Mouse (Mus musculus): ENCODE data around the gene Mtus2. TPM values are rescaled to one million over a fixed set of nuclear protein-coding genes. Genes with fewer than 3 reads are reported as not detected.

The Mtus2 gene
- total RNA-seq, 2 experiments from 2014 or later, result 0.30 TPM; not detected in 1

- no peak for ATAC-seq (replicated peaks; ENCODE audit: low FRiP score, poor library complexity, severe bottlenecking)
Observed at GRCm38 (mm10) chr5:148251847-148252246, 294.7 kb downstream of the Mtus2 start.

DNA sequence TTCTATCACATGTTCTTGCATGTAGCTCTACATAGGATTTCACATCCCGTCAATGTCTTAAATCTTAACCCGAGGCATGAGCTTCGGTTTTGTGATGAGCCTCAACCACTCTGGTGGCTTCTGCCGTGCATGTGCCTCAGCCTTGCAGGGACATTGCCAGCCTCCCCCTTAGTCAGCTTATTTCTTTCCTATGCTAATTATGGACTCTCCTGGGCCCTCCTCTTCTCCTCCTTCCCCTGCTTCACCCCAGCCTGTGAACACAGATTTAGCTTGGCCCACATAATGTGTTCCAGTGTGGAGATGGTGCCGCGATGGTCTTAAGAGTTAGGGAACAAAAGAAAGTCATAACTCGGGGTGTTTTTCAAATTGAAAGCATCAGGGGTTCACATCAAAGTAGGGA lies 304.9 kb downstream of the Mtus2 start:
- no peak for ATAC-seq (replicated peaks; ENCODE audit: low FRiP score, poor library complexity, severe bottlenecking)

DNA sequence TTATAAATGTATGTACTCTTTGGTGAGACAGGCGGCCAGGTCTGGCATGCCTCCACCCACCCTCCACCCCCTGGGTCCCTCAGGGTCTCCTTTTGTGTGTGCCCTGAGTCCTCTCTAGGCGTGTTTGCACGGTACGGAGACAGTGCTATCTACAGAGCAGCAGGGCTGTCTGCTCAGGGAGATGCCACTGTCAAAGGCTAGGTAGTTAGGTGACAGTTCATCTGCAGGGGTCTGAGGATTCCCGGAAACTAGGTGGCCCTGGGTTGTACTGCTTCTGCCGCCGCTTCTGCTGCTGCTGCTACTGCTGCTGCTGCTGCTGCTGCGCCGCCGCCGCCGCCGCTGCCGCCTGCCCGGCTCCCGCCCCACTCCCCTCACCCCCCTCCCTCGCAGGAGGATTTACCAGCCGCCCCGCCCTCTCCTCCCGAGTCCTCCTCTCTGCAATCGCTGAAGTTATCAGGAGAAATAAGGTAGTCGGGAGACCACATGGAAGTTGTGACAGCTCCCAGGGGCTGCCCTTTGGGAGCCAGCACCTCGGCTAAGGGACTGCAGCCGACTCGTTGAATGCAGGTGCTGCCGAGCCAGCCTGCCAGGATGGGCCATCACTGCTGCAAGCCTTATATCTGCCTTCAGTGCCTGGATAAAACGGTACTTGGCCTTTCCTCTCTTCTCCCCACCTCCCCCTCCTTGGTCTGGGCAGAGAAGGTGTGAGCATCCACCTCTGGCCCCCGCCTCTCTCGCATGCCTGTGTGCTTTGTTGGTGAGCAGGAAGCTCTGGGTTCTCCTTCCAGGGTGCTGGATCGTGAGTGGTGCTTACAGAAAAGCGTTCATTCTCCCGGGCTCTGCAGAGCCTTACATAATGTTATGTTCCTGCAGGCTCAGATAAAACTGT lies 307.9 kb downstream of the Mtus2 start:
- ATAC-seq (replicated peaks; ENCODE audit: low FRiP score, poor library complexity, severe bottlenecking), result no peak

- ATAC-seq (replicated peaks; ENCODE audit: low FRiP score, poor library complexity, severe bottlenecking), result no peak
Observed at GRCm38 (mm10) chr5:148266841-148267240, 309.7 kb downstream of the Mtus2 start.

- ATAC-seq (replicated peaks; ENCODE audit: low FRiP score, poor library complexity, severe bottlenecking), result no peak
Observed at GRCm38 (mm10) chr5:148267446-148267845, 310.3 kb downstream of the Mtus2 start.

- no peak for ATAC-seq (replicated peaks; ENCODE audit: low FRiP score, poor library complexity, severe bottlenecking)
Observed at GRCm38 (mm10) chr5:148272065-148272464, 314.9 kb downstream of the Mtus2 start.

GRCm38 (mm10) chr5:148272771-148273170 lies 315.7 kb downstream of the Mtus2 start:
- ATAC-seq (replicated peaks; ENCODE audit: low FRiP score, poor library complexity, severe bottlenecking), result no peak

- ATAC-seq (replicated peaks; ENCODE audit: low FRiP score, poor library complexity, severe bottlenecking), result no peak
Observed at GRCm38 (mm10) chr5:148278233-148278632, 321.1 kb downstream of the Mtus2 start.

DNA sequence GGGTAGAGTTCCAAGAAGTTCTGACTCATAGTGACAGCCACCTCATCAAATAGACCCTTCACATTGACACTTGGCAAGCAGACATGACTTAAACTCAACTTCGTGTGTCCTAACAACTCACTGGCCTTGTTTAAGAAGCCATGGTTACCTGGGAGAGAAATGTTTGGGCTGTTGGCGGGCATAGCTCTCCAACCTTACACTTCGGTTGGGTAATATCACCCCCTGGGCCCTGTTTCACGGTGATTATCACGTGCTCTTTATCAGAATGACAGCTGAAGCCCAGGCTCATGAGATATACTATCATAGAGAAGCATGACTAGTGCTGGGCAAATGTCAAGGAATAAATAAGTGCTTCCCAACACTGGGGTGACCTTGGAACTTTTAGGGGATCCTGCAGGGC lies 323.2 kb downstream of the Mtus2 start:
- no peak for ATAC-seq (replicated peaks; ENCODE audit: low FRiP score, poor library complexity, severe bottlenecking)

DNA sequence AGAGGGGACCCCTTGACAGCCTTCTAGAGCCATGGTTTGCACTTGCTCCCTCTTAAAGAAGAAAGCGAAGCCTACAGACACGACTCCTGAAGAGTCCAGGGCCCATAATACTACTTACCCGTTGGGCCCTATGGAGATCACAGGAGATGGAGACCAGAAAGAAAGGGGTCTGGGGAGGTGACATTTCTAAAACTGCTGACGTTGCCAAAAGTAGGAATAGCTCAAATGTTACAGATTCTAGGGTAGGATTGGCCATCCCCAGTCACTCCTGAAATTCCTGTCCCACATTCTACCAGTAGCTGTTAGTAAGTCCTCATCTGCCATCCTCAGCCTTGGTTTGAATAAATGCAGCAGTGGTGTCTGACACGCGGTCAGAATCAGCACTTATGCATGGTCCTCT lies 325.0 kb downstream of the Mtus2 start:
- ATAC-seq (replicated peaks; ENCODE audit: low FRiP score, poor library complexity, severe bottlenecking), result no peak

- no peak for ATAC-seq (replicated peaks; ENCODE audit: low FRiP score, poor library complexity, severe bottlenecking)
Observed at GRCm38 (mm10) chr5:148282631-148283030, 325.5 kb downstream of the Mtus2 start.

DNA sequence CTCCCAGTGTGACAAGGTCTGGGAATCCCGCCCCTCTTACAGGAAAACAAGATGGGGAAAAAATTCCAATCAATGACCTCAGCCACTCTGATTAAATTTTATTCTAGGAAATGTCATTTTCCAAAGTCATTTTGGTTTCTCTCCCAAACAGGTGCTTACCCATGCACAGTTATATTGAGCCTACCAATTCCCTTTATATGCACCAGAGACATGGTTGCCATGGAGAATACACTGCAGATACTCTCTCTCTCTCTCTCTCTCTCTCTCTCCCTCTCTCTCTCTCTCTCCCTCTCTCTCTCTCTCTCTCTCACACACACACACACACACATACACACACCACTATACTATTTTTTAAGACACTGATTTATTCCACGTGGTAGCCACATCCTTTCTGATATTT lies 326.1 kb downstream of the Mtus2 start:
- no peak for ATAC-seq (replicated peaks; ENCODE audit: low FRiP score, poor library complexity, severe bottlenecking)

DNA sequence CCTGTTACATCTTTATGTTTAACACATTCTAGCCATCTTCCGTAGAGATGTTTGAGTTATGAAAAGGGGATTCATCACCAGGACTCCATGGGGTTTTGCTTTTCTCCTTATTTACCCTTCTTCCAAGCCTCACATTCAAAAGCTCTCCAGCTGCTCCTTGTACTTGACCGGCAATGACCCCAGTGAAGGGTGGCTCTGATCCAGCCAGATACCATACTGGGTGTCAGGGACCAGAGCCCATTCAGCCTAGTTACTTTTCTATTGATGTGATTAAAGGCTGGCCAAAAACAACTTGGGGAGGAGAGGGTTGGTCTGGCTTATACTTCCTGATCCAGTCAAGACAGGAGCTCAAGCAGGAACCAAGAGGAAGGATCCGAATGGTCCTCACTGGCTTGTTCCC lies 326.5 kb downstream of the Mtus2 start:
- ATAC-seq (replicated peaks; ENCODE audit: low FRiP score, poor library complexity, severe bottlenecking), result no peak

DNA sequence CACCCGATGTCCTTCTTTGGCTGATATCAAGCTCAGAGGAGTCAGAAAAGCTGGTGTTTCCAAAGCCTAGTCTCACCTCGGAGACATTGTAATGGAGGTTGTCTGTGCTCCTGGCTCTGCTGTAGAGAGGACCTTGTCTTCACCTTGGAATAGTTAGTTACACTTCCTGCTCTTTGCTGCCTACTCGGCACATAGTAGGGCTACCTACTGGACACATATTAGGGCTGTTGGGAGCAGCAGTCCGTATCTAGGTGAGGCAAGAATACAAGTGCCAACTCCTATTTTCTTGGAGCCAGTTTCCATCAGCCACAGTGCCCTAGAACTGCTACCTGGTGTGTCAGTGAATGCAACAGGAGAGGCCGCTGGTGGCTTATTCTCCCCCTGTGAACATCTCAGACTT lies 330.4 kb downstream of the Mtus2 start:
- no peak for ATAC-seq (replicated peaks; ENCODE audit: low FRiP score, poor library complexity, severe bottlenecking)

GRCm38 (mm10) chr5:148288804-148289203 lies 331.7 kb downstream of the Mtus2 start:
- no peak for ATAC-seq (replicated peaks; ENCODE audit: low FRiP score, poor library complexity, severe bottlenecking)

- no peak for ATAC-seq (replicated peaks; ENCODE audit: low FRiP score, poor library complexity, severe bottlenecking)
Observed at GRCm38 (mm10) chr5:148289951-148290350, 332.8 kb downstream of the Mtus2 start.

- no peak for ATAC-seq (replicated peaks; ENCODE audit: low FRiP score, poor library complexity, severe bottlenecking)
Observed at GRCm38 (mm10) chr5:148292862-148293261, 335.7 kb downstream of the Mtus2 start.

GRCm38 (mm10) chr5:148293346-148293745 lies 336.2 kb downstream of the Mtus2 start:
- ATAC-seq (replicated peaks; ENCODE audit: low FRiP score, poor library complexity, severe bottlenecking), result no peak

- no peak for ATAC-seq (replicated peaks; ENCODE audit: low FRiP score, poor library complexity, severe bottlenecking)
Observed at GRCm38 (mm10) chr5:148302968-148303367, 345.8 kb downstream of the Mtus2 start.

- no peak for ATAC-seq (replicated peaks; ENCODE audit: low FRiP score, poor library complexity, severe bottlenecking)
Observed at GRCm38 (mm10) chr5:148304112-148304511, 347.0 kb downstream of the Mtus2 start.

DNA sequence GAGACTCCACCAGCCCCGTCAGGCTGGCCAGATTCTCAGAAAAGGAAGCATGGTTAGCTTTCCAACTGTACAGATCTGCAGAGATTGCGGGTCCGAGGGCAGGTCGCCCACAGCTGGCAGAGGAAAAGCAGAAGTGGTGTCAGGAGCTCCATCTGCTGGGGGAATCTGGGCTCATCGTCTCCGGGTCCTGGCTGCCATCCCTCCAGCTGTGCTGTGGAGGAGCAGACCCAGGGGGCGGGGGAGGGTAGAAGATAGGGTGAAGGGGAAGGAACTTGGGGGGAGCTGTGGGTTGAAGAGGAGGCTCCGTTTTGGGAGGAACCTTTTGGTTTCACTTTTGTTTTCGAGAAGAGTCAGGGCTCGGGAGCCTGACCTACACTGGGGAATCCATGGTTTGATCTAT lies 353.7 kb downstream of the Mtus2 start:
- ATAC-seq (replicated peaks; ENCODE audit: low FRiP score, poor library complexity, severe bottlenecking), result no peak

DNA sequence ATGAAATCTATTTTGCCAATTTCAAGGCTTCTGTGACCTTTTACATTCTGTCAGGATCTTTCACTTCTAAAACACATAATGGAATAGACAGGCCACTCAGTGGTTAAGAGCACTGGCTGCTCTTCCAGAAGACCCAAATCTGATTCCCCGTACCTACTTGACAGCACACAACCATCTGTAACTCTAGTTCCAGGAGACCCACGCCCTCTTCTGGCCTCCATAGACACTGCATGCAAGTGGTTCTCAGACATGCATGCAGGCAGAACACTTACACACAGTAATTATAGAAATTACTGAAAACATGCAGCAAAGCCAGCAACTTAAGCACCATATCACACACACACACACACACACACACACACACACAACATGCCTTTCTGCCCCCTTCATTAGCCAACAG lies 355.3 kb downstream of the Mtus2 start:
- ATAC-seq (replicated peaks; ENCODE audit: low FRiP score, poor library complexity, severe bottlenecking), result no peak
